Mouse (Mus musculus) olfactory bulb, adult 2 months (tissue): ENCODE results near the gene Dcst2. TPM values are rescaled to one million over a fixed set of nuclear protein-coding genes. Genes with fewer than 3 reads are reported as not detected.

Experiments
- H3K27ac ChIP-seq: fragments of 200-500 bp; 2 replicates; pipeline ENCODE4 v1.5.1; 2012; ENCODE audit warnings: low read depth, low read length; ENCODE audit not compliant: insufficient read depth
- H3K4me1 ChIP-seq: fragments of 200-500 bp; 2 replicates; pipeline ENCODE4 v1.6.1; 2012; ENCODE audit warnings: low read length; ENCODE audit not compliant: control insufficient read depth, insufficient read depth
- H3K4me3 ChIP-seq: fragments of 200-500 bp; 2 replicates; pipeline ENCODE4 v1.5.1; 2012; ENCODE audit warnings: mild to moderate bottlenecking, low read depth, low read length, moderate library complexity; ENCODE audit not compliant: insufficient read depth
- CTCF ChIP-seq: fragments of 200-500 bp; IDR thresholded peaks from 2 replicates; pipeline ENCODE4 v1.5.1; 2012; ENCODE audit warnings: low read depth, mild to moderate bottlenecking, low read length, moderate library complexity; ENCODE audit not compliant: insufficient read depth
- POLR2A ChIP-seq: fragments of 200-500 bp; IDR thresholded peaks from 2 replicates; pipeline ENCODE4 v1.6.1; 2012; ENCODE audit warnings: mild to moderate bottlenecking, low read depth, low read length, moderate library complexity; ENCODE audit not compliant: insufficient read depth
- WGBS: fragments of 180-500 bp; shearing (Covaris S2); methylation state at CpG from one replicate; pipeline ENCODE4 v1.1.7; 2018; 5-methylcytosine and 5-hydroxymethylcytosine counted together
- polyA plus RNA-seq: library from polyadenylated mRNA; stranded (reverse); fragments of >200 nt; gene quantifications from 2 replicates; pipeline ENCODE4 v1.2.4, GENCODE M21; 2012; ENCODE audit warnings: low replicate concordance; ENCODE audit not compliant: missing spikeins, insufficient read depth, insufficient read length

The Dcst2 gene
- polyA plus RNA-seq, 1 experiment: not detected

- TF ChIP-seq POLR2A (no peak), CTCF (no peak)
- 69% methylated on average over 3 of the region's 3 CpGs for WGBS
- H3K4me1 ChIP-seq: peaks cover 12% of the 10 kb centered on the region
- no peak overlapping the region for H3K4me3 ChIP-seq
- H3K27ac ChIP-seq: no peak overlapping the region
Observed at GRCm38 (mm10) chr3:89330346-89330745, 31.4 kb upstream of the Dcst2 start.

GRCm38 (mm10) chr3:89330948-89331347 lies 30.8 kb upstream of the Dcst2 start:
- no peak overlapping the region for H3K4me3 ChIP-seq
- H3K4me1 ChIP-seq: peaks cover 12% of the 10 kb centered on the region
- 53% methylated on average over 10 of the region's 10 CpGs for WGBS
- H3K27ac ChIP-seq: no peak overlapping the region
- TF ChIP-seq POLR2A (no peak), CTCF (no peak)

GRCm38 (mm10) chr3:89331561-89331960 lies 30.2 kb upstream of the Dcst2 start:
- Histone ChIP-seq H3K4me1 (peaks cover 12% of the 10 kb centered on the region), H3K4me3 (no peak overlapping the region), H3K27ac (no peak overlapping the region)
- TF ChIP-seq CTCF (no peak), POLR2A (no peak)
- 78% methylated on average over 13 of the region's 13 CpGs for WGBS

- TF ChIP-seq POLR2A (no peak), CTCF (no peak)
- Histone ChIP-seq H3K4me3 (no peak overlapping the region), H3K4me1 (peaks cover 12% of the 10 kb centered on the region), H3K27ac (no peak overlapping the region)
- WGBS: 51% methylated on average over 10 of the region's 10 CpGs
Observed at GRCm38 (mm10) chr3:89332013-89332412, 29.8 kb upstream of the Dcst2 start.

- no peak for TF ChIP-seq CTCF
- TF ChIP-seq POLR2A: no peak
- Histone ChIP-seq H3K4me3 (no peak overlapping the region), H3K27ac (no peak overlapping the region), H3K4me1 (peaks cover 14% of the 10 kb centered on the region)
- 35% methylated on average over 12 of the region's 12 CpGs for WGBS
Observed at GRCm38 (mm10) chr3:89332476-89332875, 29.3 kb upstream of the Dcst2 start.

- no peak overlapping the region for H3K27ac ChIP-seq
- H3K4me1 ChIP-seq: peaks cover 20% of the 10 kb centered on the region
- no peak for TF ChIP-seq POLR2A
- no peak for TF ChIP-seq CTCF
- H3K4me3 ChIP-seq: no peak overlapping the region
- 58% methylated on average over 11 of the region's 11 CpGs for WGBS
Observed at GRCm38 (mm10) chr3:89333053-89333452, 28.7 kb upstream of the Dcst2 start.

GRCm38 (mm10) chr3:89336529-89336928 lies 25.2 kb upstream of the Dcst2 start:
- Histone ChIP-seq H3K4me3 (no peak overlapping the region), H3K4me1 (peaks cover 29% of the 10 kb centered on the region), H3K27ac (no peak overlapping the region)
- no peak for TF ChIP-seq POLR2A
- TF ChIP-seq CTCF: no peak
- WGBS: 63% methylated on average over 6 of the region's 6 CpGs

- Histone ChIP-seq H3K27ac (no peak overlapping the region), H3K4me3 (peak overlapping the region; percentile 60), H3K4me1 (peaks cover 25% of the 10 kb centered on the region)
- WGBS: 6% methylated on average over 21 of the region's 21 CpGs
- TF ChIP-seq POLR2A: no peak
- TF ChIP-seq CTCF: no peak
Observed at GRCm38 (mm10) chr3:89337062-89337720, 24.6 kb upstream of the Dcst2 start.

GRCm38 (mm10) chr3:89337721-89338578 lies 23.8 kb upstream of the Dcst2 start, which contains the start of gene Efna4:
Efna4 (minus strand) TSS chr3:89338028.
- no peak for TF ChIP-seq POLR2A
- no peak for TF ChIP-seq CTCF
- Histone ChIP-seq H3K4me3 (peak within 1 kb of the TSS; percentile 60), H3K4me1 (peaks cover 18% of the 10 kb centered on the region), H3K27ac (no peak within 1 kb of the TSS)
- 2% methylated on average over 44 of the region's 44 CpGs for WGBS
